Mouse (Mus musculus) heart, adult 2 months (tissue): Measurements from ENCODE around the gene Parva. TPM values are rescaled to one million over a fixed set of nuclear protein-coding genes. Genes with fewer than 3 reads are reported as not detected.

Source experiments
- DNase-seq, 2 experiments: peaks; one replicate each; pipeline ENCODE4 v3.0.0; 2021
- H3K27ac ChIP-seq: fragments of 200-600 bp; 2 replicates; pipeline ENCODE4 v1.8.1; 2022
- H3K27me3 ChIP-seq: fragments of 200-500 bp; 2 replicates; pipeline ENCODE4 v1.6.1; 2012; ENCODE audit warnings: mild to moderate bottlenecking, low read length, inconsistent platforms, mixed read lengths; ENCODE audit not compliant: control insufficient read depth, insufficient read depth
- H3K36me3 ChIP-seq: fragments of 200-500 bp; 2 replicates; pipeline ENCODE4 v1.6.1; 2012; ENCODE audit warnings: low read length, inconsistent platforms; ENCODE audit not compliant: control insufficient read depth, insufficient read depth
- H3K4me1 ChIP-seq: fragments of 200-500 bp; 2 replicates; pipeline ENCODE4 v1.6.1; 2011; ENCODE audit warnings: low read length; ENCODE audit not compliant: control insufficient read depth, insufficient read depth
- H3K4me3 ChIP-seq: fragments of 200-600 bp; 2 replicates; pipeline ENCODE4 v1.8.1; 2022
- H3K79me2 ChIP-seq: fragments of 200-500 bp; replicated peaks from 2 replicates; pipeline ENCODE4 v1.6.1; 2012; ENCODE audit warnings: mild to moderate bottlenecking, inconsistent platforms, low read length, moderate library complexity, mixed read lengths; ENCODE audit not compliant: control insufficient read depth, insufficient read depth
- H3K9ac ChIP-seq: fragments of 200-500 bp; 2 replicates; pipeline ENCODE4 v1.6.1; 2012; ENCODE audit warnings: low read depth, mild to moderate bottlenecking, control low read depth, inconsistent platforms, low read length, mixed read lengths
- CTCF ChIP-seq: fragments of 200-600 bp; IDR thresholded peaks from 2 replicates; pipeline ENCODE4 v1.8.1; 2022; ENCODE audit warnings: antibody characterized with exemption, mild to moderate bottlenecking, moderate library complexity
- EP300 ChIP-seq: fragments of 200-500 bp; IDR thresholded peaks from 2 replicates; pipeline ENCODE4 v1.6.1; 2011; ENCODE audit warnings: low read depth, low read length, control low read depth; ENCODE audit not compliant: insufficient read depth
- POLR2A ChIP-seq: fragments of 200-500 bp; IDR thresholded peaks from 2 replicates; pipeline ENCODE4 v1.6.1; 2011; ENCODE audit warnings: mild to moderate bottlenecking, low read depth, low read length, control low read depth; ENCODE audit not compliant: insufficient read depth
- WGBS: fragments of 180-500 bp; shearing (Covaris S2); methylation state at CpG from one replicate; pipeline ENCODE4 v1.1.7; 2018; 5-methylcytosine and 5-hydroxymethylcytosine counted together
- intact Hi-C: fragments of 180-260 bp; cut with DNase I; formaldehyde crosslinking; loops from one replicate; pipeline ENCODE4 v1.15.1; 2025
- polyA plus RNA-seq: library from polyadenylated mRNA; depleted of rRNA; stranded (reverse); fragments of >200 nt; gene quantifications from 2 replicates; pipeline ENCODE4 v1.2.3, GENCODE M21; 2012
- total RNA-seq, 2 experiments: library from RNA; stranded (reverse); gene quantifications; 2 replicates each; pipeline ENCODE4 v1.2.3; 2021

Gene Parva
- total and polyA plus RNA-seq, 3 experiments, result 30.7 to 45.5 (median 44.3) TPM

DNA sequence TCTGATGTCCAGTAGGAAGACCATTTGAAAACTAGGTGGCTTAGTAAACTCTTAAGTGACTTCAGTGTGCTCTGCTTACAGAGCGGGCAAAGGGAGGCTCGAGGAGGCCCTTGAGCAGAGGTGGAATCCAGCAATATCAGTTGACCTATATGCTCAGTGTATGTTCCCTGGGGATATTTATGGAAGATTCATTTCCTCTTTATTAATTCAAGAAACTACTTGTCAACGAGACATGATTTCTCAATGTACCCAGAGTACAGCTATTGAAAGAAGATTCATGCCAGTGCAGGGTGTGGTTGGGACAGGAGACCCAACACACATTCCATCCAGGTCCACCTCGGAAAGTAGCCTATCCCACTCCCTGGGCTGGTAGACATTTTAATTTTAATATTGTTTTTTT, 30.1 kb downstream of the Parva start:
- H3K9ac ChIP-seq, result no peak overlapping the region
- no peaks in the 10 kb centered on the region for H3K36me3 ChIP-seq
- H3K4me1 ChIP-seq, result peaks cover 12% of the 10 kb centered on the region
- no peaks in the 10 kb centered on the region for H3K27me3 ChIP-seq
- WGBS, result 82% methylated on average over 4 of the region's 4 CpGs
- TF ChIP-seq POLR2A (no peak), EP300 (no peak)
- no peak for DNase-seq
- intact Hi-C loops, result no loop called here
- peaks cover 9% of the 10 kb centered on the region for H3K79me2 ChIP-seq
- H3K4me3 ChIP-seq, result no peak overlapping the region
- H3K27ac ChIP-seq, result no peak overlapping the region

DNA sequence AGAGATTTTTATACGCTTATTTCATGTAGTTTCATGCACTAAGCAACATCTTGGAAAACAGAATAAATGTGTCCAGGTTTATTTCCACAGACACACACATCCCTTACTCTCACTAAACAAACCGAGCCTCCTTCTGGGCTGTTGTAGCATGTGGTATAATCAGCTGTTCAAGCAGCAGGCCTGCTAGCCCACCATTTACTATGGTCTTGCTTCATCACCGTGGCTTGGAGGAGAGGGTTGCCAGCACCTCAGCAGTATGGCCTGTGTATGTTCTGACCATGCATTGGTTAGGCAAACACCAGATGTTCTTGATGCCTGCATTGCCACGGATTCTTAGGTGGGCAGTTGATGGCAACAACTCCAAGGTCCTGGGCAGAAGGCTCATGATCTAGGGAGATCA, 30.6 kb downstream of the Parva start:
- no peak for TF ChIP-seq POLR2A
- no peak for TF ChIP-seq CTCF
- no peak for TF ChIP-seq EP300
- H3K9ac ChIP-seq, result no peak overlapping the region
- no peaks in the 10 kb centered on the region for H3K36me3 ChIP-seq
- intact Hi-C loops, result no loop called here
- WGBS, result 91% methylated on average over 4 of the region's 4 CpGs
- no peak overlapping the region for H3K27ac ChIP-seq
- H3K27me3 ChIP-seq, result no peaks in the 10 kb centered on the region
- H3K4me3 ChIP-seq, result no peak overlapping the region
- H3K79me2 ChIP-seq, result peaks cover 9% of the 10 kb centered on the region
- H3K4me1 ChIP-seq, result peaks cover 15% of the 10 kb centered on the region
- DNase-seq, result no peak

DNA sequence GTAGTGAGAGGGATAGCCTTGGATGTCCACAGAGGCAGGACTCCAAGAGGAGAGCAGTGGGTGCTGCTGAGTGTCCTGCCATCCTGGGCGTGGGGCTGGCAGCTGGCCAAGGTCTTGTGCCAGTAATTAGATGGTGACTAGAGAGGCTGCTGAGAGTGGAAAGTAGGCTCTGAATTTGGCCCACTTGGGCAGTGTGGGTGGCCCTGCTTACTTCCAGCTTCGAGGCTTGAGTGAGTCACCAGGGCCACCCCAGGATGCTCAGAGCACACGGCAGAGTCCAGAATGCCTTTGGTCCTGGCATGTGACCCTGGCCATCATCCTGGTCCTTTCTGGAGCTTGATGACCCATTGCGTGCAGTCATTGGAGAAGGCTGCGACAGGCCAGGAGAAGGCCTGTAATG, 31.1 kb downstream of the Parva start:
- Histone ChIP-seq H3K4me1 (peaks cover 15% of the 10 kb centered on the region), H3K4me3 (no peak overlapping the region), H3K36me3 (no peaks in the 10 kb centered on the region), H3K27ac (no peak overlapping the region), H3K79me2 (peaks cover 9% of the 10 kb centered on the region), H3K9ac (no peak overlapping the region), H3K27me3 (no peaks in the 10 kb centered on the region)
- intact Hi-C loops, result no loop called here
- 51% methylated on average over 5 of the region's 5 CpGs for WGBS
- TF ChIP-seq EP300, result no peak
- TF ChIP-seq CTCF, result no peak
- TF ChIP-seq POLR2A, result no peak
- peak; percentile 41 to 48 for DNase-seq

DNA sequence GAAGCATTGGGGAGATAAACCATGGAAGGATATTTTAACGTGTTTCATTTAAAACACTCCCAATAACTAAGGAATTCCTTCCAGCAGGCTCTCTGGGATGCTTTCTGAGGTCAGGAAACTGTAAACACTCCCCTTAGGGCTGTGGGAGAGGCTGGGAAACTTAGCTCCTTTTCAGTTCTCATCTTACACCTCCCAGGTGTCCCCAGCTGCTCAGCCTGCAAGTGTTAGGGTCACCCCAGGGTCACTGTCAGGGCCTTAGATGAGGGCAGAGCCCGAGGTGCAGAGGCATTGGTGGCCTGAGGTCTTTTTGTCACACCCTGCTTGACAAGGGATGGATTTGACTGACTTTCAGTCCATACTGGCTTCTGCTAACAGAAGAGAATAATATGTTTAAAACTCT, 35.8 kb downstream of the Parva start:
- WGBS, result 29% methylated on average over 2 of the region's 2 CpGs
- Histone ChIP-seq H3K36me3 (no peaks in the 10 kb centered on the region), H3K4me1 (peaks cover 8% of the 10 kb centered on the region), H3K9ac (no peak overlapping the region), H3K27me3 (no peaks in the 10 kb centered on the region), H3K79me2 (peaks cover 4% of the 10 kb centered on the region), H3K4me3 (no peak overlapping the region), H3K27ac (no peak overlapping the region)
- intact Hi-C loops, result no loop called here
- TF ChIP-seq POLR2A, result no peak
- no peak for TF ChIP-seq EP300
- TF ChIP-seq CTCF, result no peak
- DNase-seq, result no peak

DNA sequence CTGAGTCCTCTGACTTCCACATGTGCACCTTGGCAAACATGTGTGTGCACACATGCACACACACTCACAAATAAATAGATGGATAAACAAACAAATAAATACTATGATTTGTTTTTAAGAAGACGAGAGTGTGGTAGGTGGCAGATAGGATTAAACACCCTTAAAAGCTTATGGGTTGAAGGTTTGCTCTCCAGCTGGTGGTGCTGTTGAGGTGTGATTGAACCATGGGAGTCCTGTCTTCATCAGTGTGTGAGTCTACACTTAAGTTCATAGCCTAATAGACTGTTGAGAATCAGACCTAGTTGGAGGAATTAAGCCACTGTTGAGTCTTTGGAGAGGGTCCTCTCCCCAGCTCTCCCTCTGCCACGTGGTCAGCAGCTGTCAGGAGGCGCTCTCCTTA, 38.6 kb downstream of the Parva start:
- no peaks in the 10 kb centered on the region for H3K27me3 ChIP-seq
- no peak overlapping the region for H3K9ac ChIP-seq
- no peak overlapping the region for H3K27ac ChIP-seq
- 77% methylated on average over 3 of the region's 3 CpGs for WGBS
- intact Hi-C loops, result loop anchor here (2.0 to 5.0 kb wide), 3 partner anchors 39 to 211 kb away; partner anchors contain the start of genes Parva and Tead1
- H3K79me2 ChIP-seq, result no peaks in the 10 kb centered on the region; the same call in none of the 2 replicates
- peak; percentile 61 for TF ChIP-seq CTCF
- TF ChIP-seq EP300, result no peak
- H3K36me3 ChIP-seq, result no peaks in the 10 kb centered on the region
- H3K4me1 ChIP-seq, result peaks cover 14% of the 10 kb centered on the region
- peak in 1 of 2 experiments; percentile 21 for DNase-seq
- no peak overlapping the region for H3K4me3 ChIP-seq

DNA sequence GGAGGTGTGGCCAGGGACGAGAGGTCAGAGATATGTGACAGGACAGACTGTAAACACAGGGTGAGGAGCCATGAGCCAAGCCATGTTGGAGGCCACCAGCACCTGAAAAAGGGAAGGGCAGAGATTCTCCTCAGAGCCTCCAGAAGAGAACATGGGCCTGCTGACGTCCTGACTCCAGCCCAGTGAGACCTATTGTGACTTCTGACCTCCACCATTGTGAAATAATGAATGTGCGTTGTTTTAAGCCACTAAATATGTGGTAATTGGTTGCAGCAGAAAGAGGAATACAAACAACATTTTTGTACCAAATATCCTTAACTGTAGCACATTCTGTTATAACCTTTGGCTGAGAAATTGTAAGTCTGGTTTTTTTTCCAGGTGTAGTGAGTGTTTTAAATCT, 39.5 kb downstream of the Parva start:
- H3K4me3 ChIP-seq, result no peak overlapping the region
- DNase-seq, result no peak
- TF ChIP-seq EP300, result no peak
- TF ChIP-seq CTCF, result no peak
- TF ChIP-seq POLR2A, result no peak
- 77% methylated on average over 3 of the region's 3 CpGs for WGBS
- no peak overlapping the region; the same call in 1 of the 2 replicates for H3K27ac ChIP-seq
- H3K79me2 ChIP-seq, result no peaks in the 10 kb centered on the region; the same call in none of the 2 replicates
- peaks cover 15% of the 10 kb centered on the region for H3K4me1 ChIP-seq
- no peaks in the 10 kb centered on the region for H3K27me3 ChIP-seq
- H3K36me3 ChIP-seq, result no peaks in the 10 kb centered on the region
- H3K9ac ChIP-seq, result no peak overlapping the region
- intact Hi-C loops, result loop anchor here (2.0 to 5.0 kb wide), 3 partner anchors 39 to 211 kb away; partner anchors contain the start of genes Parva and Tead1
